Mouse (Mus musculus) gastrocnemius, postnatal 36 days (tissue): Measurements from ENCODE around the gene Rnf220. TPM values are rescaled to one million over a fixed set of nuclear protein-coding genes. Genes with fewer than 3 reads are reported as not detected.
"Not testable (repeated sequence)": the region's sequence is repeated elsewhere in the genome, so short reads cannot be mapped to it uniquely, and the experiment has no call there.

Source experiments
- DNase-seq, 2 experiments: peaks; one replicate each; pipeline ENCODE4 v3.0.0; 2022
- intact Hi-C: fragments of 180-260 bp; cut with DNase I; formaldehyde crosslinking; loops from one replicate; pipeline ENCODE4 v1.15.1; 2025
- total RNA-seq, 2 experiments: library from RNA; stranded (reverse); gene quantifications; 2 replicates each; pipeline ENCODE4 v1.2.3; 2021

The Rnf220 gene
- total RNA-seq, 2 experiments from 2014 or later, result 43.5 to 46.1 TPM

GRCm38 (mm10) chr4:117281090-117281845 lies 215.6 kb downstream of the Rnf220 start:
- no peak for DNase-seq
- intact Hi-C loops, result no loop called here

- intact Hi-C loops, result no loop called here
- DNase-seq, result no peak
Observed at GRCm38 (mm10) chr4:117280397-117280930, 216.4 kb downstream of the Rnf220 start.

- intact Hi-C loops, result loop anchor here (10.0 kb wide), 1 partner anchor 396 kb away; no protein-coding TSS in a partner anchor
Observed at GRCm38 (mm10) chr4:117279253-117279642, 217.6 kb downstream of the Rnf220 start.

GRCm38 (mm10) chr4:117278381-117279252 lies 218.2 kb downstream of the Rnf220 start:
- intact Hi-C loops, result loop anchor here (10.0 kb wide), 1 partner anchor 396 kb away; no protein-coding TSS in a partner anchor
- DNase-seq, result no peak

More at GRCm38 (mm10) chr4:117279253-117279642, 217.6 kb downstream of the Rnf220 start:
- DNase-seq, result no peak

GRCm38 (mm10) chr4:117277687-117278086 lies 219.2 kb downstream of the Rnf220 start:
- DNase-seq, result no peak
- intact Hi-C loops, result loop anchor here (10.0 kb wide), 1 partner anchor 397 kb away; no protein-coding TSS in a partner anchor

GRCm38 (mm10) chr4:117277021-117277420 lies 219.8 kb downstream of the Rnf220 start:
- intact Hi-C loops, result loop anchor here (10.0 kb wide), 1 partner anchor 398 kb away; no protein-coding TSS in a partner anchor

GRCm38 (mm10) chr4:117276281-117276711 lies 220.6 kb downstream of the Rnf220 start:
- no peak for DNase-seq
- intact Hi-C loops, result loop anchor here (10.0 kb wide), 1 partner anchor 399 kb away; no protein-coding TSS in a partner anchor

More at GRCm38 (mm10) chr4:117277021-117277420, 219.8 kb downstream of the Rnf220 start:
- DNase-seq, result no peak

- intact Hi-C loops, result loop anchor here (10.0 kb wide), 1 partner anchor 400 kb away; no protein-coding TSS in a partner anchor
- DNase-seq, result no peak
Observed at GRCm38 (mm10) chr4:117274720-117275119, 222.1 kb downstream of the Rnf220 start.

- DNase-seq, result no peak
- intact Hi-C loops, result loop anchor here (10.0 kb wide), 1 partner anchor 402 kb away; no protein-coding TSS in a partner anchor
Observed at GRCm38 (mm10) chr4:117272459-117272858, 224.4 kb downstream of the Rnf220 start.

GRCm38 (mm10) chr4:117270278-117270677 lies 226.6 kb downstream of the Rnf220 start:
- intact Hi-C loops, result loop anchor here (2.0 to 10.0 kb wide), 3 partner anchors 43 to 405 kb away; no protein-coding TSS in a partner anchor
- peak; percentile 55 to 68 for DNase-seq

GRCm38 (mm10) chr4:117267831-117268437 lies 228.9 kb downstream of the Rnf220 start:
- intact Hi-C loops, result loop anchor here (2.0 kb wide), 1 partner anchor 251 kb away; no protein-coding TSS in a partner anchor
- DNase-seq, result no peak

GRCm38 (mm10) chr4:117267284-117267683 lies 229.6 kb downstream of the Rnf220 start:
- intact Hi-C loops, result no loop called here
- DNase-seq, result peak; percentile 64 to 76

- intact Hi-C loops, result no loop called here
- no peak for DNase-seq
Observed at GRCm38 (mm10) chr4:117262987-117263386, 233.9 kb downstream of the Rnf220 start.

GRCm38 (mm10) chr4:117262101-117262913 lies 234.5 kb downstream of the Rnf220 start:
- intact Hi-C loops, result no loop called here
- DNase-seq, result no peak

GRCm38 (mm10) chr4:117261222-117261621 lies 235.6 kb downstream of the Rnf220 start:
- DNase-seq, result no peak
- intact Hi-C loops, result no loop called here

- intact Hi-C loops, result not testable (repeated sequence)
Observed at GRCm38 (mm10) chr4:117259909-117260308, 236.9 kb downstream of the Rnf220 start.

GRCm38 (mm10) chr4:117254672-117255071 lies 242.2 kb downstream of the Rnf220 start:
- intact Hi-C loops, result no loop called here

More at GRCm38 (mm10) chr4:117259909-117260308, 236.9 kb downstream of the Rnf220 start:
- not testable (repeated sequence) for DNase-seq

GRCm38 (mm10) chr4:117254017-117254627 lies 242.7 kb downstream of the Rnf220 start:
- DNase-seq, result no peak
- intact Hi-C loops, result no loop called here

More at GRCm38 (mm10) chr4:117254672-117255071, 242.2 kb downstream of the Rnf220 start:
- no peak for DNase-seq
